Mouse (Mus musculus): ENCODE measurements around the gene Bbs4.

Bbs4 gene

GRCm38 (mm10) chr9:59292493-59292875 is 60.8 kb downstream of the Bbs4 start:
- no peak for DNase-seq (ENCODE audit: low read depth, low spot score)

- DNase-seq (ENCODE audit: low read depth, low spot score) = peak; percentile 52
These were observed 61.4 kb downstream of the Bbs4 start for GRCm38 (mm10) chr9:59291688-59292492.

- DNase-seq (ENCODE audit: low read depth, low spot score) = peak; percentile 98
These were observed 62.2 kb downstream of the Bbs4 start, which contains the start of gene Adpgk for GRCm38 (mm10) chr9:59290957-59291687. Gene Adpgk, plus strand, starts transcription at chr9:59291558.

- DNase-seq (ENCODE audit: low read depth, low spot score) = no peak
These were observed 63.7 kb downstream of the Bbs4 start for GRCm38 (mm10) chr9:59289529-59290115.

- DNase-seq (ENCODE audit: low read depth, low spot score) = no peak
These were observed 64.5 kb downstream of the Bbs4 start for GRCm38 (mm10) chr9:59288685-59289410.

- DNase-seq (ENCODE audit: low read depth, low spot score) = no peak
These were observed 65.2 kb downstream of the Bbs4 start for GRCm38 (mm10) chr9:59288058-59288457.

GRCm38 (mm10) chr9:59285614-59286013 is 67.7 kb downstream of the Bbs4 start:
- DNase-seq (ENCODE audit: low read depth, low spot score) = no peak

- no peak for DNase-seq (ENCODE audit: low read depth, low spot score)
These were observed 70.7 kb downstream of the Bbs4 start for GRCm38 (mm10) chr9:59282683-59282986.

- peak; percentile 71 for DNase-seq (ENCODE audit: low read depth, low spot score)
These were observed 71.2 kb downstream of the Bbs4 start for GRCm38 (mm10) chr9:59281871-59282682.

- no peak for DNase-seq (ENCODE audit: low read depth, low spot score)
These were observed 72.4 kb downstream of the Bbs4 start for GRCm38 (mm10) chr9:59280888-59281287.

- DNase-seq (ENCODE audit: low read depth, low spot score) = no peak
These were observed 74.6 kb downstream of the Bbs4 start for GRCm38 (mm10) chr9:59278694-59279093.

- peak; percentile 58 for DNase-seq (ENCODE audit: low read depth, low spot score)
These were observed 75.1 kb downstream of the Bbs4 start for GRCm38 (mm10) chr9:59278199-59278598.

- no peak for DNase-seq (ENCODE audit: low read depth, low spot score)
These were observed 78.4 kb downstream of the Bbs4 start for GRCm38 (mm10) chr9:59274846-59275455.

GRCm38 (mm10) chr9:59273199-59273598 is 80.1 kb downstream of the Bbs4 start:
- no peak for DNase-seq (ENCODE audit: low read depth, low spot score)
